Mouse (Mus musculus): ENCODE measurements around the gene Lmna. TPM values are rescaled to one million over a fixed set of nuclear protein-coding genes. Genes with fewer than 3 reads are reported as not detected.

Lmna gene
- polyA plus RNA-seq, 1 experiment from 2014 or later, result 96.0 TPM

DNA sequence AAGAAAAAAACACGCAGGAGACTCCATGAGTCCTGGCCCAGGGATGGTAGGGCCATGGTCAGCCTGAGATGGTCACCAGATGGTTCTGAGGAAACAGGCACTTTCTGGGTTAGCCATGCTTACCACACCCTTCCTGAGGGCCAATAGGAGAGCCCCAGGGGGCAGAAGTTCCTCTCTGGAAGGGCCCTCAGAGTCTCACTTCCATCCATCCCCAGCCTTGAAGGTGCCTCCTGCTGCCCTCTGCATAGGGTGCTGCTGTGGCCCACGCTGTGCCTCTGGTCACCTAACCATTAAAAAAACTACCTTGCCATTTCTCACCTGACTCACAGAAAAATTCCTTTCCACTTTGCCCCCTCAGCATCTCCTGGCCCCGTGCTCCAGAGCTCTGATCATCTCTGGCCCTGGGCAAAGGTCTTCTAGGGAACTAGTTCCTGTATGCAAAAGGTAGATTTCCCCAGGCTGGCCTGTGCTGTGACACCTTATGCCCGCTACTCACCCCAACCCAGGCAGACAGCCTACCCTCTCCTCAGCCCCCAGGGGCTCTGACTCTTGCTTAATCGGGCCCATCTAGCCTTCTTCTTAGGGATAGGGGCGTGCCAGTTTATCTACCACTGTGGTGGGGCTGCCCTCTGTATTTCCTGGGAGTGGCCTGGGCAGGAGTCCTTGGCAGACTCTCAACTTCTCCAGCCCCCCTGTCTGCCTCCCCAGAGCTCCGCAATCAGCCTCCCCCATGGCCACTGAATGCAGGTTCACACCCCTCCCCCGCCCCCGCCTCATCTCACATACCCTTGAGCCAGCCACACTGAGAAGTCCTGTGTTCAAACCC is 54.8 kb downstream of the Lmna start:
- Histone ChIP-seq H3K4me3 (ENCODE audit: low read depth, low read length) (no peak overlapping the region), H3K27ac (ENCODE audit: low read depth) (peak overlapping the region; percentile 5; the same call in 1 of the 2 replicates), H3K4me2 (ENCODE audit: low read length) (peak overlapping the region; percentile 11; the same call in 1 of the 2 replicates), H3K27me3 (replicated peaks; ENCODE audit: control insufficient read depth, insufficient read depth, low read length) (no peaks in the 10 kb centered on the region), H3K9me3 (ENCODE audit: control insufficient read depth, low read length) (no peaks in the 10 kb centered on the region), H3K9ac (ENCODE audit: low read length) (no peak overlapping the region), H3K4me1 (replicated peaks; ENCODE audit: control insufficient read depth, insufficient read depth, low read length) (peaks cover 9% of the 10 kb centered on the region), H3K36me3 (ENCODE audit: control insufficient read depth, insufficient read depth, low read length) (no peaks in the 10 kb centered on the region)
- WGBS, result 42% methylated on average over 9 of the region's 9 CpGs
- no peak for DNase-seq (ENCODE audit: low spot score)
- peak; percentile 13; the same call in 1 of the 2 replicates for ATAC-seq (replicated peaks; ENCODE audit: low FRiP score, low TSS enrichment, low read depth)

DNA sequence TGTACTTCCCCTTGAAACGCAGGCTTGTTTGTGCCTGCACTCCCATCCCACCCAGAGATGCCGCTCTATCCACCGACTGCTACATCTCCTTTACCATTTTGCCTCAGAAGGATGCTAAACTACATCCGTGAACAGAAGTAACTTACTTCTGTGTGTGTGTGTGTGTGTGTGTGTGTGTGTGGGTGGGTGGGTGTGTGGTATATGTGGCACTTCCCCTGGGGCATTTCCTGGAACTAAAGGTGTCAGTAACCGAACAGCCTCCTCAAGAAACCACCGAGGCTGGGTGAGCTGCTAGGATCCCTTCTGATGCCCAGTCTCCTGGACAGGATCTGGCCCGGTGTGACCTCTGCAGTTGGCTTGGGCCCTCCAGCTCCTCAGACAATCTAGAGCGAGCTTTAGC is 55.8 kb downstream of the Lmna start:
- H3K27ac ChIP-seq (ENCODE audit: low read depth), result no peak overlapping the region

DNA sequence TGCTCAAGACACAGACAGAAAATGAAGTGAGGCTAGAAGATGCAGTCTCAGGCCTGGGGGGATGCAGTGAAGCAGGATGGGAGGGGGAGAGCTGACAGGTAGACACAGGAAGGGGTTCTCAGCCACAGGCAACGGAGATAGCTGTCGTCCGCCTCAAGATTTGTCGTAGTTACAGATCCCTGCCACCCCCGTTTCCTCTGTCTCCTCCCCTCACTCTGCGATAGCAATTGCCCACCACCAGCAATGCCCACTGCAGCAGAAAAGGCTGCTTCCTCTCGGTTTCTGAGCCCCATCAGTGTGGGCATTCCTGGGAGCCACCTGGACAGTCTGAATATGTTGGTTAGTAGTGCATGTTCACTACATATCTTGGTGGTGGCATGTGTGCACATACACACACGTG is 56.4 kb downstream of the Lmna start:
- H3K27ac ChIP-seq (ENCODE audit: low read depth), result no peak overlapping the region
- H3K9ac ChIP-seq (ENCODE audit: low read length), result no peak overlapping the region
- 56% methylated on average over 8 of the region's 8 CpGs for WGBS

More for the DNA sequence above, 55.8 kb downstream of the Lmna start:
- DNase-seq (ENCODE audit: low spot score) (no peak), ATAC-seq (replicated peaks; ENCODE audit: low FRiP score, low TSS enrichment, low read depth) (no peak)
- 75% methylated on average over 8 of the region's 8 CpGs for WGBS
- Histone ChIP-seq H3K9me3 (ENCODE audit: control insufficient read depth, low read length) (no peaks in the 10 kb centered on the region), H3K4me2 (ENCODE audit: low read length) (no peak overlapping the region), H3K36me3 (ENCODE audit: control insufficient read depth, insufficient read depth, low read length) (no peaks in the 10 kb centered on the region), H3K4me1 (replicated peaks; ENCODE audit: control insufficient read depth, insufficient read depth, low read length) (peaks cover 18% of the 10 kb centered on the region), H3K27me3 (replicated peaks; ENCODE audit: control insufficient read depth, insufficient read depth, low read length) (no peaks in the 10 kb centered on the region), H3K9ac (ENCODE audit: low read length) (no peak overlapping the region), H3K4me3 (ENCODE audit: low read depth, low read length) (no peak overlapping the region)

DNA sequence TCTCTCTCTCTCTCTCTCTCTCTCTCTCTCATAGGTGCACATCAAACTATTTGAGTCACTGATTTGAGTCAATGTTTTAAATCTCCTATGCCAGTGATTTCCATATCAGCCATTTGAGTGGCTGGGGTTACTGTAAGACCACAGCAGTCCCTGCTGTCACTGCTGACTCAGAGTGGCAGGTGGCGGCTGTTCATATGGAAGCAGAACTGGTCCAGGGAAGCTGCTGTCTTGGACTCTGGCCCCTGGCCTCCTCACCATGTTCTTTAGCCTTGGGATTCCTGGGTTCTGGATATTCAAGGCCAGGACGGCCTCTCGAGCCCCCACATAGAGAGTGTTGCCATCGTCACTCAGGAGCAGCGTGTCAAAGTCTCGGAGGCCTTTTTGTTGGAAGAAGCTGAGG is 57.0 kb downstream of the Lmna start:
- ATAC-seq (replicated peaks; ENCODE audit: low FRiP score, low TSS enrichment, low read depth) (no peak), DNase-seq (ENCODE audit: low spot score) (no peak)
- Histone ChIP-seq H3K4me3 (ENCODE audit: low read depth, low read length) (no peak overlapping the region), H3K36me3 (ENCODE audit: control insufficient read depth, insufficient read depth, low read length) (no peaks in the 10 kb centered on the region), H3K27ac (ENCODE audit: low read depth) (no peak overlapping the region), H3K9ac (ENCODE audit: low read length) (no peak overlapping the region), H3K4me1 (replicated peaks; ENCODE audit: control insufficient read depth, insufficient read depth, low read length) (peaks cover 24% of the 10 kb centered on the region), H3K9me3 (ENCODE audit: control insufficient read depth, low read length) (no peaks in the 10 kb centered on the region), H3K4me2 (ENCODE audit: low read length) (no peak overlapping the region), H3K27me3 (replicated peaks; ENCODE audit: control insufficient read depth, insufficient read depth, low read length) (no peaks in the 10 kb centered on the region)
- 75% methylated on average over 6 of the region's 6 CpGs for WGBS

More for the DNA sequence above, 56.4 kb downstream of the Lmna start:
- Histone ChIP-seq H3K4me2 (ENCODE audit: low read length) (no peak overlapping the region), H3K27me3 (replicated peaks; ENCODE audit: control insufficient read depth, insufficient read depth, low read length) (no peaks in the 10 kb centered on the region), H3K4me1 (replicated peaks; ENCODE audit: control insufficient read depth, insufficient read depth, low read length) (peaks cover 19% of the 10 kb centered on the region), H3K4me3 (ENCODE audit: low read depth, low read length) (no peak overlapping the region), H3K9me3 (ENCODE audit: control insufficient read depth, low read length) (no peaks in the 10 kb centered on the region), H3K36me3 (ENCODE audit: control insufficient read depth, insufficient read depth, low read length) (no peaks in the 10 kb centered on the region)
- ATAC-seq (replicated peaks; ENCODE audit: low FRiP score, low TSS enrichment, low read depth), result no peak
- DNase-seq (ENCODE audit: low spot score), result no peak

DNA sequence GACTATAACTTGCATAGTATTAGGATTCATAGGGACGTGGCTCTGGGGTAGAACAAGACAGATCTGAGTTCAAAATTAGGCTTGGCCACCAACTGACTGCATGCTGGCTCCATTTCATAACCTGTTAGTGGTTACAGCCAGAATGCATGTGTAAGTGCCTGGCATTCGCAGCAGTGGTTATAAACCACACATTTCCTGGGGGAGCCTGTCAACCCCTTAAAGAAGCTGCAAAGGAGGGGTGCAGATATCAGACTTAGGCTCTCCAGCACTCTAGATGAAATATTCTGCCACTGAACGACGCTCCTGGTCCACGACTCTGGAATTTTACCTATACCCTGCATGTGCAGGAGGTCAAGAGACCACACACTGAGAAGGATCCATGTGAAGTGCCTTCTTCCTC is 57.5 kb downstream of the Lmna start:
- Histone ChIP-seq H3K27me3 (replicated peaks; ENCODE audit: control insufficient read depth, insufficient read depth, low read length) (no peaks in the 10 kb centered on the region), H3K36me3 (ENCODE audit: control insufficient read depth, insufficient read depth, low read length) (no peaks in the 10 kb centered on the region), H3K4me1 (replicated peaks; ENCODE audit: control insufficient read depth, insufficient read depth, low read length) (peaks cover 24% of the 10 kb centered on the region), H3K27ac (ENCODE audit: low read depth) (no peak overlapping the region), H3K4me3 (ENCODE audit: low read depth, low read length) (no peak overlapping the region), H3K9ac (ENCODE audit: low read length) (no peak overlapping the region), H3K4me2 (ENCODE audit: low read length) (no peak overlapping the region), H3K9me3 (ENCODE audit: control insufficient read depth, low read length) (no peaks in the 10 kb centered on the region)
- WGBS, result 52% methylated on average over 5 of the region's 5 CpGs
- ATAC-seq (replicated peaks; ENCODE audit: low FRiP score, low TSS enrichment, low read depth) (no peak), DNase-seq (ENCODE audit: low spot score) (no peak)

DNA sequence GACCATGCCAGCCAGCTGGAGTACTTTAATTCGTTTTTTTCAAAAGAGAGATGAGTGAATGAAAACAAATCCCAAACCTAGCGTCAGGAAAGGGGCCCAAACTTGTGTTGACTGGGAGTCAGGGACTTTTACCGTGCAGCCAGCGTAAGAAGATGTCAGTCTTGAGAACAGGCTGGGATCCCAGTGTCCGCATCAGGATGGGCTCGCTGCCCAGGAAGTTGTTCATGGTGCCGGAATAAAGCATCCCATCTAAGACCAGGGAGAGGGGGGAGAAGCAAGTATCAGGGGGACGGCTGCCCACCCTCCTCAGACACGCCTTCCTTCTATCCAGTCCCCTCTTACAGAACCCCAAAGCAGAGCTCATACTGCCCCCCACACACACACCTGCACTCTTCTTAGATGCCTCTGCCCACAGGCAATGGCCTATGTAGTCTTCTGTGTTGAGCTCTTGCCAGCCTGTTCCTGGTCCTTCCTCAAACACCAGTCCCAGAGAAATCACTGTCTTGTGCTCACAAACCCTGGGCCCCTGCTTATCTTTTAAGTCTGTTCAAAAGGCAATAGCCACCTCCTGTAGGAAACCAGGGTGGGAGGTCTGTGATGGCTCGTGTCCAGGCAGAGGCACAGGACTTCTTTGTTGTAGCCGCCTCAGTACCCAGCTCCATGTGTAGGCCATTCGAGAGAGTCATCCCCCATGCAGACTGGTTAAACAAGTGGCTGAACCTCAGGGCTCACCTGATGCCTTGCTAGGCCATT is 59.2 kb downstream of the Lmna start:
- DNase-seq (ENCODE audit: low spot score), result no peak
- Histone ChIP-seq H3K9me3 (ENCODE audit: control insufficient read depth, low read length) (no peaks in the 10 kb centered on the region), H3K36me3 (ENCODE audit: control insufficient read depth, insufficient read depth, low read length) (no peaks in the 10 kb centered on the region), H3K4me3 (ENCODE audit: low read depth, low read length) (no peak overlapping the region), H3K9ac (ENCODE audit: low read length) (no peak overlapping the region), H3K4me2 (ENCODE audit: low read length) (no peak overlapping the region), H3K4me1 (replicated peaks; ENCODE audit: control insufficient read depth, insufficient read depth, low read length) (peaks cover 23% of the 10 kb centered on the region), H3K27ac (ENCODE audit: low read depth) (no peak overlapping the region; the same call in 1 of the 2 replicates), H3K27me3 (replicated peaks; ENCODE audit: control insufficient read depth, insufficient read depth, low read length) (no peaks in the 10 kb centered on the region)
- WGBS, result 76% methylated on average over 12 of the region's 12 CpGs
- ATAC-seq (replicated peaks; ENCODE audit: low FRiP score, low TSS enrichment, low read depth), result no peak

DNA sequence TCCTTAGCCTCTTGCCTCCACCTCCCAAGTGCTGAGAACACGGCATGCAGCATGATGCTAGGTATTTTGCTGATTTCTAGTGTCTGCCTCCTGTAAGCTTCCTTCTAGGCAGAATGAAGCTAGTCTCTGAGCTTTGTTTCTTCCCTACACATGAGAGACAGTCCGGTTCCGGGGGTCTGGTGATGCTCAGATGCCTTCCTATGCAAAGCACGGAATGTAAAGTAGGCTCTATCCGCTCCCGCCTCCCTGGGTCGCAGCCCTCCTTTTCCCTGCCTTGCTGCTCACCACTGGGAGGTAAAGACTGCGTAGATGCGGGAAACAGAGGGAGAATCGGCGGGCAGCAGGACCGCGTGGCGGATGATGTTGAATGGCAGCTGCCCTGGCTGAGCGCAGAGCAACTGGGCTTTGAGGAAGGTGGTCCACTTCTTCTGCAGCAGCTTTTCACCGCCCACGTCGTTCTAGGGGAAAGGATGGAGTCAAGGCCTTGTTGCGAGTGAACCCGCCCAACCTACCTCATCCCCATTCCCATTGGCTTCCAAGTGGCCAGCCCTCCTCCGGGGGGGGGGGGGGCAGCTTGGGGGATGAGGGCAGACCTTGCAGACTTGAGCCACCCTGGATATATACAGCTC is 60.2 kb downstream of the Lmna start:
- Histone ChIP-seq H3K4me3 (ENCODE audit: low read depth, low read length) (peak overlapping the region; percentile 27), H3K9ac (ENCODE audit: low read length) (peak overlapping the region; percentile 38), H3K9me3 (ENCODE audit: control insufficient read depth, low read length) (no peaks in the 10 kb centered on the region), H3K4me2 (ENCODE audit: low read length) (peak overlapping the region; percentile 43), H3K27ac (ENCODE audit: low read depth) (peak overlapping the region; percentile 6), H3K4me1 (replicated peaks; ENCODE audit: control insufficient read depth, insufficient read depth, low read length) (peaks cover 23% of the 10 kb centered on the region), H3K27me3 (replicated peaks; ENCODE audit: control insufficient read depth, insufficient read depth, low read length) (no peaks in the 10 kb centered on the region), H3K36me3 (ENCODE audit: control insufficient read depth, insufficient read depth, low read length) (no peaks in the 10 kb centered on the region)
- WGBS, result 14% methylated on average over 21 of the region's 21 CpGs
- DNase-seq (ENCODE audit: low spot score) (peak; percentile 74), ATAC-seq (replicated peaks; ENCODE audit: low FRiP score, low TSS enrichment, low read depth) (peak; percentile 37)

DNA sequence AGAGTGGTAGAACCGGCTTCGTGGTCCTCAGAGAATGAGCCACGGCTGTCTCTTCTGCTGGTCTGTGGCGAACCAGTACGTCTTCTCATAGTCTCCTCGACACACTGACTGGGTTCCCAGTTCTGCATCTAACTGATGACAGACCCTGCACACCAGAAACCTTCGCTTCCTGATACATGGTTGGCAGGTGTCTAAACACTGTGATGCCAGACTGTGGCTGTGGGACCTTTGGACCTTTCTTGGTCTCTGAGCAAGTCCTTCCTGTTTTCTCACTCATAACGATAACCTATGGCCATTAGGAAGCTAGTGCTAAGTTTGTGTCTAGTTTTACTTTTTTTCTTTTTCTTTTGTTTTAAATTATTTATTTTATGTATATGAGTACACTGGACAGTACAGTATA is 61.3 kb downstream of the Lmna start:
- Histone ChIP-seq H3K9me3 (ENCODE audit: control insufficient read depth, low read length) (no peaks in the 10 kb centered on the region), H3K9ac (ENCODE audit: low read length) (no peak overlapping the region), H3K27me3 (replicated peaks; ENCODE audit: control insufficient read depth, insufficient read depth, low read length) (no peaks in the 10 kb centered on the region), H3K27ac (ENCODE audit: low read depth) (no peak overlapping the region), H3K36me3 (ENCODE audit: control insufficient read depth, insufficient read depth, low read length) (no peaks in the 10 kb centered on the region), H3K4me2 (ENCODE audit: low read length) (no peak overlapping the region), H3K4me3 (ENCODE audit: low read depth, low read length) (no peak overlapping the region), H3K4me1 (replicated peaks; ENCODE audit: control insufficient read depth, insufficient read depth, low read length) (peaks cover 23% of the 10 kb centered on the region)
- 85% methylated on average over 8 of the region's 8 CpGs for WGBS
- DNase-seq (ENCODE audit: low spot score) (no peak), ATAC-seq (replicated peaks; ENCODE audit: low FRiP score, low TSS enrichment, low read depth) (no peak)
